Mouse (Mus musculus): ENCODE measurements at regions not wholly inside any gene's neighbourhood (a gene's known extent, or its start where the extent isn't known, plus 50 kb on each side); places are given as distances from the start of the nearest gene placed in this dataset.

GRCm38 (mm10) chr2:30725601-30726489, 77.6 kb downstream of the 1700001O22Rik start:
- TF ChIP-seq CTCF (conservative IDR thresholded peaks at IDR 0.05; ENCODE audit: low read length) (no peak), POU5F1 (IDR thresholded peaks at IDR 0.05; ENCODE audit: borderline replicate concordance, low read length) (no peak), NANOG (IDR thresholded peaks at IDR 0.05; ENCODE audit: borderline replicate concordance, low read length) (no peak)

All from E14TG2a.4 (cell line).